Mouse (Mus musculus): ENCODE measurements around the gene Npb. TPM values are rescaled to one million over a fixed set of nuclear protein-coding genes. Genes with fewer than 3 reads are reported as not detected.

The Npb gene
- polyA plus RNA-seq, 1 experiment from 2014 or later, result 19.5 TPM

- ATAC-seq (ENCODE audit: low FRiP score, low TSS enrichment), result no peak
- 97% methylated on average over 1 of the region's 1 CpGs for WGBS
Measured at GRCm38 (mm10) chr11:120583937-120584336, 24.3 kb upstream of the Npb start.

GRCm38 (mm10) chr11:120588531-120588930 is 19.7 kb upstream of the Npb start:
- peaks cover 91% of the 10 kb centered on the region for H3K36me3 ChIP-seq (ENCODE audit: control insufficient read depth, insufficient read depth, low read length)
- no peak overlapping the region for H3K27ac ChIP-seq (ENCODE audit: low read depth, low read length)
- 93% methylated on average over 6 of the region's 6 CpGs for WGBS
- H3K4me3 ChIP-seq (ENCODE audit: low read length), result no peak overlapping the region
- no peak overlapping the region for H3K4me2 ChIP-seq (replicated peaks; ENCODE audit: low read depth, low read length)
- H3K9ac ChIP-seq (ENCODE audit: low read depth, low read length), result no peak overlapping the region
- ATAC-seq (ENCODE audit: low FRiP score, low TSS enrichment), result no peak
- H3K27me3 ChIP-seq (ENCODE audit: control insufficient read depth, insufficient read depth, low read length), result no peaks in the 10 kb centered on the region
- H3K4me1 ChIP-seq (ENCODE audit: control insufficient read depth, insufficient read depth, low read length), result no peaks in the 10 kb centered on the region
- no peaks in the 10 kb centered on the region; the same call in 1 of the 2 replicates for H3K9me3 ChIP-seq (ENCODE audit: control insufficient read depth, low read length)

More at GRCm38 (mm10) chr11:120583937-120584336, 24.3 kb upstream of the Npb start:
- Histone ChIP-seq H3K4me1 (ENCODE audit: control insufficient read depth, insufficient read depth, low read length) (peaks cover 17% of the 10 kb centered on the region), H3K36me3 (ENCODE audit: control insufficient read depth, insufficient read depth, low read length) (peaks cover 57% of the 10 kb centered on the region), H3K27ac (ENCODE audit: low read depth, low read length) (no peak overlapping the region), H3K9me3 (ENCODE audit: control insufficient read depth, low read length) (no peaks in the 10 kb centered on the region; the same call in 1 of the 2 replicates), H3K9ac (ENCODE audit: low read depth, low read length) (no peak overlapping the region), H3K4me2 (replicated peaks; ENCODE audit: low read depth, low read length) (no peak overlapping the region), H3K4me3 (ENCODE audit: low read length) (no peak overlapping the region), H3K27me3 (ENCODE audit: control insufficient read depth, insufficient read depth, low read length) (no peaks in the 10 kb centered on the region)

GRCm38 (mm10) chr11:120597240-120598235 is 10.7 kb upstream of the Npb start:
- ATAC-seq (ENCODE audit: low FRiP score, low TSS enrichment), result peak; percentile 57
- H3K36me3 ChIP-seq (ENCODE audit: control insufficient read depth, insufficient read depth, low read length), result peaks cover 61% of the 10 kb centered on the region
- peak overlapping the region; percentile 96 for H3K4me2 ChIP-seq (replicated peaks; ENCODE audit: low read depth, low read length)
- H3K9ac ChIP-seq (ENCODE audit: low read depth, low read length), result peak overlapping the region; percentile 100
- H3K4me1 ChIP-seq (ENCODE audit: control insufficient read depth, insufficient read depth, low read length), result peaks cover 22% of the 10 kb centered on the region
- H3K9me3 ChIP-seq (ENCODE audit: control insufficient read depth, low read length), result no peaks in the 10 kb centered on the region
- H3K4me3 ChIP-seq (ENCODE audit: low read length), result peak overlapping the region; percentile 99
- H3K27ac ChIP-seq (ENCODE audit: low read depth, low read length), result peak overlapping the region; percentile 87
- no peaks in the 10 kb centered on the region for H3K27me3 ChIP-seq (ENCODE audit: control insufficient read depth, insufficient read depth, low read length)
- 4% methylated on average over 66 of the region's 99 CpGs for WGBS

- Histone ChIP-seq H3K36me3 (ENCODE audit: control insufficient read depth, insufficient read depth, low read length) (peaks cover 61% of the 10 kb centered on the region), H3K4me1 (ENCODE audit: control insufficient read depth, insufficient read depth, low read length) (peaks cover 22% of the 10 kb centered on the region), H3K27me3 (ENCODE audit: control insufficient read depth, insufficient read depth, low read length) (no peaks in the 10 kb centered on the region), H3K27ac (ENCODE audit: low read depth, low read length) (peak within 1 kb of the TSS; percentile 87), H3K9ac (ENCODE audit: low read depth, low read length) (peak within 1 kb of the TSS; percentile 100), H3K4me2 (replicated peaks; ENCODE audit: low read depth, low read length) (peak within 1 kb of the TSS; percentile 96), H3K4me3 (ENCODE audit: low read length) (peak within 1 kb of the TSS; percentile 99), H3K9me3 (ENCODE audit: control insufficient read depth, low read length) (no peaks in the 10 kb centered on the region)
- ATAC-seq (ENCODE audit: low FRiP score, low TSS enrichment), result peak; percentile 98
- 1% methylated on average over 87 of the region's 88 CpGs for WGBS
Measured at GRCm38 (mm10) chr11:120598283-120598989, 9.8 kb upstream of the Npb start, which contains the start of the genes Alyref and Anapc11. Gene Alyref (minus strand): TSS chr11:120598365. Gene Anapc11 (plus strand): TSS chr11:120598421.

GRCm38 (mm10) chr11:120598990-120599549 is 9.2 kb upstream of the Npb start:
- peak overlapping the region; percentile 87 for H3K27ac ChIP-seq (ENCODE audit: low read depth, low read length)
- H3K4me3 ChIP-seq (ENCODE audit: low read length), result peak overlapping the region; percentile 99
- H3K27me3 ChIP-seq (ENCODE audit: control insufficient read depth, insufficient read depth, low read length), result no peaks in the 10 kb centered on the region
- peak overlapping the region; percentile 100 for H3K9ac ChIP-seq (ENCODE audit: low read depth, low read length)
- peak overlapping the region; percentile 80 for H3K4me2 ChIP-seq (replicated peaks; ENCODE audit: low read depth, low read length)
- no peak for ATAC-seq (ENCODE audit: low FRiP score, low TSS enrichment)
- H3K4me1 ChIP-seq (ENCODE audit: control insufficient read depth, insufficient read depth, low read length), result peaks cover 22% of the 10 kb centered on the region
- H3K36me3 ChIP-seq (ENCODE audit: control insufficient read depth, insufficient read depth, low read length), result peaks cover 61% of the 10 kb centered on the region
- WGBS, result 44% methylated on average over 17 of the region's 17 CpGs
- no peaks in the 10 kb centered on the region for H3K9me3 ChIP-seq (ENCODE audit: control insufficient read depth, low read length)

- Histone ChIP-seq H3K9ac (ENCODE audit: low read depth, low read length) (peak overlapping the region; percentile 7; the same call in 1 of the 2 replicates), H3K27me3 (ENCODE audit: control insufficient read depth, insufficient read depth, low read length) (no peaks in the 10 kb centered on the region), H3K4me1 (ENCODE audit: control insufficient read depth, insufficient read depth, low read length) (peaks cover 22% of the 10 kb centered on the region), H3K4me2 (replicated peaks; ENCODE audit: low read depth, low read length) (no peak overlapping the region), H3K9me3 (ENCODE audit: control insufficient read depth, low read length) (no peaks in the 10 kb centered on the region), H3K4me3 (ENCODE audit: low read length) (no peak overlapping the region), H3K27ac (ENCODE audit: low read depth, low read length) (no peak overlapping the region), H3K36me3 (ENCODE audit: control insufficient read depth, insufficient read depth, low read length) (peaks cover 61% of the 10 kb centered on the region)
- 95% methylated on average over 3 of the region's 3 CpGs for WGBS
- ATAC-seq (ENCODE audit: low FRiP score, low TSS enrichment), result no peak
Measured at GRCm38 (mm10) chr11:120600716-120601115, 7.6 kb upstream of the Npb start.

DNA sequence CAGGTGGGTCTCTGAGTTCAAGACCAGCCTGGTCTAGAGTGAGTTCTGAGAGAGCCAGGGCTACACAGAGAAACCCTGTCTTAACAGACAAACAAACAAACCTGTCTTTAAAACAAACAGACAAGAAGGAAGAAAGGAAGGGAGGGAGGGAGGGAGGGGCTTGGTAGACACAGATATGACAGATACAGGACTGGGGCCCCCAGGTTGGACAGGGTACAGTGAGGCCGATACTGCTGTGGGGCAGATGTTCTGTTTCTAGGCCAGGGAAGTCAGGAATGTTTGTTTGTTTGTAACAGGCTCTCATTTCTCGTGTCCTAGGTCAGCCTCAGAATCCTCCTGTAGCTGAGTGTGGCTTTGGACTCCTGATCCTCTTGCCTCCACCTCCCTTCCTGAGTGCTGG is 4.7 kb upstream of the Npb start:
- Histone ChIP-seq H3K27me3 (ENCODE audit: control insufficient read depth, insufficient read depth, low read length) (no peaks in the 10 kb centered on the region), H3K4me2 (replicated peaks; ENCODE audit: low read depth, low read length) (no peak overlapping the region), H3K27ac (ENCODE audit: low read depth, low read length) (no peak overlapping the region), H3K9ac (ENCODE audit: low read depth, low read length) (no peak overlapping the region), H3K36me3 (ENCODE audit: control insufficient read depth, insufficient read depth, low read length) (peaks cover 50% of the 10 kb centered on the region), H3K4me1 (ENCODE audit: control insufficient read depth, insufficient read depth, low read length) (peaks cover 19% of the 10 kb centered on the region; the same call in 1 of the 2 replicates), H3K9me3 (ENCODE audit: control insufficient read depth, low read length) (no peaks in the 10 kb centered on the region), H3K4me3 (ENCODE audit: low read length) (no peak overlapping the region)
- ATAC-seq (ENCODE audit: low FRiP score, low TSS enrichment), result no peak
- 82% methylated on average over 2 of the region's 2 CpGs for WGBS

GRCm38 (mm10) chr11:120605667-120606066 is 2.6 kb upstream of the Npb start:
- H3K9me3 ChIP-seq (ENCODE audit: control insufficient read depth, low read length), result no peaks in the 10 kb centered on the region
- H3K27me3 ChIP-seq (ENCODE audit: control insufficient read depth, insufficient read depth, low read length), result 0 out of 2 replicates have a peak, but pooled peaks cover 5% of the 10 kb centered on the region
- H3K4me2 ChIP-seq (replicated peaks; ENCODE audit: low read depth, low read length), result no peak overlapping the region
- H3K36me3 ChIP-seq (ENCODE audit: control insufficient read depth, insufficient read depth, low read length), result peaks cover 53% of the 10 kb centered on the region
- 90% methylated on average over 7 of the region's 7 CpGs for WGBS
- no peak for ATAC-seq (ENCODE audit: low FRiP score, low TSS enrichment)
- H3K27ac ChIP-seq (ENCODE audit: low read depth, low read length), result no peak overlapping the region
- peaks cover 18% of the 10 kb centered on the region; the same call in 1 of the 2 replicates for H3K4me1 ChIP-seq (ENCODE audit: control insufficient read depth, insufficient read depth, low read length)
- no peak overlapping the region for H3K9ac ChIP-seq (ENCODE audit: low read depth, low read length)
- no peak overlapping the region for H3K4me3 ChIP-seq (ENCODE audit: low read length)

Data from kidney, embryonic 14.5 days (tissue).